Mouse (Mus musculus) mouse embryonic stem cell (cell line): ENCODE measurements around the gene Kif23.

Source experiments
- in situ Hi-C, 2 experiments: fragments of 300-500 bp; cut with MboI; formaldehyde crosslinking; loops; 1 replicate in 1 of 2; 3 replicates in 1 of 2; pipeline ENCODE4 v1.14.3; 2019 to 2020; ENCODE audit warnings: low sequenced_read_pairs in 2 of 2, low pct_unique_long_range_greater_than_20kb in 1 of 2, mixed read lengths in 1 of 2; ENCODE audit not compliant: unreplicated experiment in 1 of 2

The Kif23 gene

GRCm38 (mm10) chr9:61954707-61955106, 8.1 kb upstream of the Kif23 start:
- in situ Hi-C loops = no loop called here

- in situ Hi-C loops = no loop called here
Observed at GRCm38 (mm10) chr9:61952241-61952640, 5.7 kb upstream of the Kif23 start.

- in situ Hi-C loops = no loop called here
Observed at GRCm38 (mm10) chr9:61947402-61948346, 1.1 kb upstream of the Kif23 start.

- in situ Hi-C loops = no loop called here
Observed at GRCm38 (mm10) chr9:61945973-61946611, 482 bp downstream of the Kif23 start.

- in situ Hi-C loops = no loop called here
Observed at GRCm38 (mm10) chr9:61941054-61941453, 5.5 kb downstream of the Kif23 start.

- in situ Hi-C loops = no loop called here
Observed at GRCm38 (mm10) chr9:61933333-61933732, 13.2 kb downstream of the Kif23 start.

GRCm38 (mm10) chr9:61932009-61932408, 14.6 kb downstream of the Kif23 start:
- in situ Hi-C loops = no loop called here

GRCm38 (mm10) chr9:61925086-61925660, 21.4 kb downstream of the Kif23 start:
- in situ Hi-C loops = no loop called here

- in situ Hi-C loops = no loop called here
Observed at GRCm38 (mm10) chr9:61920331-61920730, 26.2 kb downstream of the Kif23 start.

GRCm38 (mm10) chr9:61919464-61919863, 27.1 kb downstream of the Kif23 start:
- in situ Hi-C loops = no loop called here

- in situ Hi-C loops = no loop called here
Observed at GRCm38 (mm10) chr9:61917436-61917835, 29.1 kb downstream of the Kif23 start.

GRCm38 (mm10) chr9:61916986-61917385, 29.6 kb downstream of the Kif23 start:
- in situ Hi-C loops = no loop called here

- in situ Hi-C loops = no loop called here
Observed at GRCm38 (mm10) chr9:61915393-61916005, 31.1 kb downstream of the Kif23 start.

GRCm38 (mm10) chr9:61914917-61915300, 31.7 kb downstream of the Kif23 start:
- in situ Hi-C loops = no loop called here

- in situ Hi-C loops = no loop called here
Observed at GRCm38 (mm10) chr9:61914203-61914916, 32.2 kb downstream of the Kif23 start, which contains the start of gene Rplp1. Gene Rplp1 (minus strand): TSS chr9:61914542.

- in situ Hi-C loops = no loop called here
Observed at GRCm38 (mm10) chr9:61911300-61912128, 35.1 kb downstream of the Kif23 start.

- in situ Hi-C loops = no loop called here
Observed at GRCm38 (mm10) chr9:61910526-61911256, 35.9 kb downstream of the Kif23 start.
